Mouse (Mus musculus): ENCODE data around the gene Rnase2a. TPM values are rescaled to one million over a fixed set of nuclear protein-coding genes. Genes with fewer than 3 reads are reported as not detected.

Gene Rnase2a
- polyA plus RNA-seq (2015; fragmentation: Illumina TruSeq; extraction: RNeasy Lipid Tissue Mini Kit (QIAGEN cat#74804); ENCODE audit: insufficient read depth, low replicate concordance) = not detected

GRCm38 (mm10) chr14:51256041-51256440, at the start of gene Rnase2a:
TSS of gene Rnase2a (minus strand) at chr14:51256112.

Other genes starting within 250 kb of the Rnase2a start
- gene Rnase10, start 248.4 kb downstream of the Rnase2a start, polyA plus RNA-seq (2015; fragmentation: Illumina TruSeq; extraction: RNeasy Lipid Tissue Mini Kit (QIAGEN cat#74804); ENCODE audit: insufficient read depth, low replicate concordance) = 0.26 TPM
- not detected for gene Rnase9, start 214.2 kb downstream of the Rnase2a start, polyA plus RNA-seq (2015; fragmentation: Illumina TruSeq; extraction: RNeasy Lipid Tissue Mini Kit (QIAGEN cat#74804); ENCODE audit: insufficient read depth, low replicate concordance)
- gene Rnase11, start 205.9 kb downstream of the Rnase2a start, polyA plus RNA-seq (2015; fragmentation: Illumina TruSeq; extraction: RNeasy Lipid Tissue Mini Kit (QIAGEN cat#74804); ENCODE audit: insufficient read depth, low replicate concordance) = not detected
- 4.4 TPM for gene Rnase12, start 198.5 kb downstream of the Rnase2a start, polyA plus RNA-seq (2015; fragmentation: Illumina TruSeq; extraction: RNeasy Lipid Tissue Mini Kit (QIAGEN cat#74804); ENCODE audit: insufficient read depth, low replicate concordance)
- gene Olfr750, start 181.7 kb downstream of the Rnase2a start, polyA plus RNA-seq (2015; fragmentation: Illumina TruSeq; extraction: RNeasy Lipid Tissue Mini Kit (QIAGEN cat#74804); ENCODE audit: insufficient read depth, low replicate concordance) = not detected
- 32.5 TPM for gene Rnase4, start 165.0 kb downstream of the Rnase2a start, polyA plus RNA-seq (2015; fragmentation: Illumina TruSeq; extraction: RNeasy Lipid Tissue Mini Kit (QIAGEN cat#74804); ENCODE audit: insufficient read depth, low replicate concordance)
- 5.4 TPM for gene Ang, start 165.0 kb downstream of the Rnase2a start, polyA plus RNA-seq (2015; fragmentation: Illumina TruSeq; extraction: RNeasy Lipid Tissue Mini Kit (QIAGEN cat#74804); ENCODE audit: insufficient read depth, low replicate concordance)
- not detected for gene Eddm3b, start 141.7 kb downstream of the Rnase2a start, polyA plus RNA-seq (2015; fragmentation: Illumina TruSeq; extraction: RNeasy Lipid Tissue Mini Kit (QIAGEN cat#74804); ENCODE audit: insufficient read depth, low replicate concordance)
- gene Rnase6, start 132.2 kb downstream of the Rnase2a start, polyA plus RNA-seq (2015; fragmentation: Illumina TruSeq; extraction: RNeasy Lipid Tissue Mini Kit (QIAGEN cat#74804); ENCODE audit: insufficient read depth, low replicate concordance) = 227 TPM
- 7.4 TPM for gene Rnase1, start 109.3 kb downstream of the Rnase2a start, polyA plus RNA-seq (2015; fragmentation: Illumina TruSeq; extraction: RNeasy Lipid Tissue Mini Kit (QIAGEN cat#74804); ENCODE audit: insufficient read depth, low replicate concordance)
- not detected for gene Rnase2b, start 93.9 kb downstream of the Rnase2a start, polyA plus RNA-seq (2015; fragmentation: Illumina TruSeq; extraction: RNeasy Lipid Tissue Mini Kit (QIAGEN cat#74804); ENCODE audit: insufficient read depth, low replicate concordance)
- not detected for gene Ang2, start 57.0 kb downstream of the Rnase2a start, polyA plus RNA-seq (2015; fragmentation: Illumina TruSeq; extraction: RNeasy Lipid Tissue Mini Kit (QIAGEN cat#74804); ENCODE audit: insufficient read depth, low replicate concordance)
- not detected for gene Ear14, start 52.7 kb downstream of the Rnase2a start, polyA plus RNA-seq (2015; fragmentation: Illumina TruSeq; extraction: RNeasy Lipid Tissue Mini Kit (QIAGEN cat#74804); ENCODE audit: insufficient read depth, low replicate concordance)
- not detected for gene Gm7247, start 105.6 kb upstream of the Rnase2a start, polyA plus RNA-seq (2015; fragmentation: Illumina TruSeq; extraction: RNeasy Lipid Tissue Mini Kit (QIAGEN cat#74804); ENCODE audit: insufficient read depth, low replicate concordance)
- not detected for gene Vmn2r88, start 154.7 kb upstream of the Rnase2a start, polyA plus RNA-seq (2015; fragmentation: Illumina TruSeq; extraction: RNeasy Lipid Tissue Mini Kit (QIAGEN cat#74804); ENCODE audit: insufficient read depth, low replicate concordance)
- not detected for gene Vmn2r89, start 195.7 kb upstream of the Rnase2a start, polyA plus RNA-seq (2015; fragmentation: Illumina TruSeq; extraction: RNeasy Lipid Tissue Mini Kit (QIAGEN cat#74804); ENCODE audit: insufficient read depth, low replicate concordance)